Mouse (Mus musculus) limb, embryonic 10.5 days (tissue): ENCODE measurements around the gene BC029722. TPM values are rescaled to one million over a fixed set of nuclear protein-coding genes. Genes with fewer than 3 reads are reported as not detected.

Experiments used
- DNase-seq: peaks from one replicate; pipeline ENCODE4 v3.0.0-alpha.2; 2017; ENCODE audit warnings: low spot score
- H3K27ac ChIP-seq: fragments of 300-500 bp; sonication (generic); 2 replicates; pipeline ENCODE4 v1.5.1; 2016; ENCODE audit warnings: mild to moderate bottlenecking
- H3K27me3 ChIP-seq: fragments of 300-500 bp; sonication (generic); 2 replicates; pipeline ENCODE4 v1.6.1; 2016; ENCODE audit warnings: low read depth, mild to moderate bottlenecking; ENCODE audit not compliant: poor library complexity, severe bottlenecking
- H3K36me3 ChIP-seq: fragments of 300-500 bp; sonication (generic); 2 replicates; pipeline ENCODE4 v1.6.1; 2016; ENCODE audit warnings: mild to moderate bottlenecking, moderate library complexity
- H3K4me1 ChIP-seq: fragments of 300-500 bp; sonication (generic); 2 replicates; pipeline ENCODE4 v1.6.1; 2016
- H3K4me3 ChIP-seq: fragments of 300-500 bp; sonication (generic); 2 replicates; pipeline ENCODE4 v1.5.1; 2016; ENCODE audit warnings: mild to moderate bottlenecking, moderate library complexity
- H3K9me3 ChIP-seq: fragments of 300-500 bp; sonication (generic); replicated peaks from 2 replicates; pipeline ENCODE4 v1.6.1; 2016; ENCODE audit warnings: mild to moderate bottlenecking
- WGBS: fragments of 180-500 bp; shearing (Covaris S2); methylation state at CpG from one replicate; pipeline ENCODE4 v1.1.7; 2016; 5-methylcytosine and 5-hydroxymethylcytosine counted together
- polyA plus RNA-seq: library from polyadenylated mRNA; unstranded; fragments of >200 nt; fragmentation: Nextera tagmentation; extraction: Ambion mirVana; gene quantifications from 2 replicates; pipeline ENCODE4 v1.2.1, GENCODE M21; 2016

The BC029722 gene
- polyA plus RNA-seq, 1 experiment from 2014 or later, result 8.2 TPM

DNA sequence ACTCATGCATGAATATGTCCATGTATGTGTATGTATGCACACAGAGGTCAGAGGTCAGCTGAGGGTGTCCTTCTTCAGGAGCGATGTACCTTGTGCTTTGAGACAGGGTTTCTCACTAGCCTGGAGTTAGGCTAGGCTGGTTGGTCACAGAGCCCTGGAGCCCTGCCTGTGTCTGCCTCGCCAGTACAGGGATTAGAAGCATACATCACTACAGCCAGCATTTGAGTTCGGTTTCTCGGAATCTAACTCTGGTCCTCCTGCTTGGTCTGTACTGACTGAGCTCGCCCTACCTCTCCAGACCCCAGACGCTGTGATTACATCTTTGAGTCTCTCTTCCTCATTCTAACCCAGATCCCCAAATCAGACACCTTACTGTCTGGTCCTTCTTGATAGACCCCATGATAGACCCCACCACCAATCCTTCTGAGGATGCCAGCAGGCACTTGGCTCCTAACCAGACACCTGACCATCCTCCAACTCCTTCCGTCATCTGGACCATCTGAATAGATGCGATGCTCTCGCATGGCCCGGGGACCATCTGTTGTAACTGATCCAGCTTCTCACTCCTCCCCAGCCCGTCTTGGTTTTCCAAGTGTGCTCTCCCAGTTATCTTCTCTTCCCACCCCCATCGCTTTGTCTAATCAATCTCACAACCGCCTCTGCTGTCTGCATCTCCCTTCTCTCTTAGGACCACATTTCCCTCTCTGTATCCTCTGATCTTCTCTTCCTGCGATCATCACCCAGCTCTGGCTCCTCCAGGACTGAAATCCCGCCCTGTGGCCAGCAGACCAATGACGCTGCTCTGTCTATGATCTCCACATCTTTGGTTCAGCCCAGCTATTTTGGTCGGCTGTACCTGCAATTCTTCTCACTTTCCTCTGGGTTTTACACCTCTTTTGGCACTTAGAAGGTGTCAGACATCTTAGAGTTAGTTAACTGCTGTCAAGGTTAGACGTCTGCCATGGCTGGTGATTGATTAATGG lies 31.0 kb downstream of the BC029722 start:
- Histone ChIP-seq H3K4me1 (peaks cover 5% of the 10 kb centered on the region; the same call in 1 of the 2 replicates), H3K9me3 (no peaks in the 10 kb centered on the region), H3K27ac (no peak overlapping the region), H3K36me3 (no peaks in the 10 kb centered on the region), H3K4me3 (no peak overlapping the region), H3K27me3 (0 out of 2 replicates have a peak, but pooled peaks cover 3% of the 10 kb centered on the region)
- 61% methylated on average over 18 of the region's 18 CpGs for WGBS
- DNase-seq, result no peak

GRCm38 (mm10) chr2:155786905-155787304 lies 32.3 kb downstream of the BC029722 start:
- WGBS, result 69% methylated on average over 5 of the region's 5 CpGs
- Histone ChIP-seq H3K4me1 (no peaks in the 10 kb centered on the region), H3K36me3 (no peaks in the 10 kb centered on the region), H3K27ac (no peak overlapping the region), H3K4me3 (no peak overlapping the region), H3K27me3 (0 out of 2 replicates have a peak, but pooled peaks cover 3% of the 10 kb centered on the region), H3K9me3 (no peaks in the 10 kb centered on the region)
- DNase-seq, result no peak

DNA sequence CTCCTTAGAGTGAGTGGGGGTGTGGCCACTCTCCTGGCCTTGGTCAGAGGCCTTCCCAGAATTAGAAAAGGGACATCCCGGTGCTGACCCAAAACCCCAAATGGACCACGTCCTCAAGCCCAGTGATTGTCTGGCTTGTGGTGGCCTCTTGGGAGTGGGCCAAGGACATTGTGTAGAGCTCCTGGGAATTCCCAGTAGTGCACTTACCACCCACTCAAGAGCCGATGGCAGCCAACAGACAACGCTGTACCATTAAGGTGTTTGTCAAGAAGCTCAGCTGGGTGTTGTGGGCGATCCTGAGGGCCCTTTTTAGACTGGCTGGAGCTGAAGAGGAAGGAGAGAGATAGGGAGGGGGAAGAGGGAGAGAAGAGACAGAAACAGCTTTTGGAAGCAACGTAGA lies 34.7 kb downstream of the BC029722 start:
- Histone ChIP-seq H3K9me3 (no peaks in the 10 kb centered on the region), H3K4me3 (no peak overlapping the region), H3K4me1 (no peaks in the 10 kb centered on the region), H3K36me3 (no peaks in the 10 kb centered on the region), H3K27ac (no peak overlapping the region), H3K27me3 (0 out of 2 replicates have a peak, but pooled peaks cover under 1% of the 10 kb centered on the region)
- 83% methylated on average over 6 of the region's 6 CpGs for WGBS
- no peak for DNase-seq

DNA sequence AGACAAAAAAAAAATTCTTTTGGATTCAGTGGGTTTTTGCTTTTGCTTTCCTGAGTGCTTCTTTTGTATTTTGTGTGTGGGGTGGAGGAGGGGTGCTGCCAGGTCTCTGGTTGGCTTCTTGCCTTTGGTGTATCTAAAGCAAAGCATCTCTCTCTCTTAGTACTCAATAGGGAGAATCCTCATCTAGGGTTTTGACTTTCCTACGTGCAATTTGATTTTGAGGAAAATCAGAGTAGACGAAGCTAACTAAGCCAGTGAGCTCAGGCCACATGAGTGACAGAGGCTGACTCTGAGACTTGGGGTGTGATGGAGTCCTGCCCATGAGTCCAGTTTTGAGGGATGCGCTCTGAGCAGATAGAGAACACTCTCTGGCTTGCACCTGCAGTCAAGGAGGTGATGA lies 39.7 kb downstream of the BC029722 start:
- DNase-seq, result no peak
- H3K9me3 ChIP-seq, result no peaks in the 10 kb centered on the region
- no peak overlapping the region for H3K4me3 ChIP-seq
- no peak overlapping the region for H3K27ac ChIP-seq
- H3K36me3 ChIP-seq, result no peaks in the 10 kb centered on the region
- peaks cover 42% of the 10 kb centered on the region for H3K27me3 ChIP-seq
- 83% methylated on average over 3 of the region's 3 CpGs for WGBS
- H3K4me1 ChIP-seq, result peaks cover 10% of the 10 kb centered on the region

- Histone ChIP-seq H3K4me3 (no peak overlapping the region), H3K4me1 (peaks cover 10% of the 10 kb centered on the region), H3K36me3 (no peaks in the 10 kb centered on the region), H3K9me3 (no peaks in the 10 kb centered on the region), H3K27me3 (peaks cover 46% of the 10 kb centered on the region), H3K27ac (no peak overlapping the region)
- 49% methylated on average over 7 of the region's 7 CpGs for WGBS
- no peak for DNase-seq
These were observed 40.2 kb downstream of the BC029722 start for GRCm38 (mm10) chr2:155779066-155779465.

GRCm38 (mm10) chr2:155778004-155778403 lies 41.2 kb downstream of the BC029722 start:
- H3K9me3 ChIP-seq, result no peaks in the 10 kb centered on the region
- peaks cover 10% of the 10 kb centered on the region for H3K4me1 ChIP-seq
- H3K4me3 ChIP-seq, result no peak overlapping the region
- no peak overlapping the region for H3K27ac ChIP-seq
- H3K27me3 ChIP-seq, result peaks cover 57% of the 10 kb centered on the region
- no peaks in the 10 kb centered on the region for H3K36me3 ChIP-seq
- WGBS, result 74% methylated on average over 6 of the region's 6 CpGs
- no peak for DNase-seq

DNA sequence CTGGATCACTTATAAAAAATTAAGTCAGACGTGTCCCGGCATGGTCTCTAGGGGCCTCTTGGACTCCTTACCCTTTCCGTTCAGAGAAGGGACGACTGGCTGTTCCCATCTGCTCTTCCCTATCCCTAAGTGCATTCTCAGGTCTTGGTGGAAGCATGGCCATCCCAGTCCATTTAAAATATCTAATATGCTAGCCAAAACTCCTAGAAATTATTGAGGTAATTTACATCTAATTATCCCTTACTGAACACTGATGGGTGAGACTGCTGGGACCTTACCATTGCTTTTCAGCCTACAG lies 41.6 kb downstream of the BC029722 start:
- H3K9me3 ChIP-seq, result no peaks in the 10 kb centered on the region
- no peaks in the 10 kb centered on the region for H3K36me3 ChIP-seq
- H3K27me3 ChIP-seq, result peaks cover 61% of the 10 kb centered on the region
- WGBS, result 93% methylated on average over 4 of the region's 4 CpGs
- DNase-seq, result no peak
- H3K27ac ChIP-seq, result no peak overlapping the region
- H3K4me1 ChIP-seq, result peaks cover 10% of the 10 kb centered on the region
- H3K4me3 ChIP-seq, result no peak overlapping the region

- H3K27ac ChIP-seq, result no peak overlapping the region
- H3K4me1 ChIP-seq, result peaks cover 10% of the 10 kb centered on the region
- no peaks in the 10 kb centered on the region for H3K9me3 ChIP-seq
- 73% methylated on average over 10 of the region's 10 CpGs for WGBS
- DNase-seq, result no peak
- no peak overlapping the region for H3K4me3 ChIP-seq
- no peaks in the 10 kb centered on the region for H3K36me3 ChIP-seq
- peaks cover 67% of the 10 kb centered on the region for H3K27me3 ChIP-seq
These were observed 42.2 kb downstream of the BC029722 start for GRCm38 (mm10) chr2:155776824-155777687.

DNA sequence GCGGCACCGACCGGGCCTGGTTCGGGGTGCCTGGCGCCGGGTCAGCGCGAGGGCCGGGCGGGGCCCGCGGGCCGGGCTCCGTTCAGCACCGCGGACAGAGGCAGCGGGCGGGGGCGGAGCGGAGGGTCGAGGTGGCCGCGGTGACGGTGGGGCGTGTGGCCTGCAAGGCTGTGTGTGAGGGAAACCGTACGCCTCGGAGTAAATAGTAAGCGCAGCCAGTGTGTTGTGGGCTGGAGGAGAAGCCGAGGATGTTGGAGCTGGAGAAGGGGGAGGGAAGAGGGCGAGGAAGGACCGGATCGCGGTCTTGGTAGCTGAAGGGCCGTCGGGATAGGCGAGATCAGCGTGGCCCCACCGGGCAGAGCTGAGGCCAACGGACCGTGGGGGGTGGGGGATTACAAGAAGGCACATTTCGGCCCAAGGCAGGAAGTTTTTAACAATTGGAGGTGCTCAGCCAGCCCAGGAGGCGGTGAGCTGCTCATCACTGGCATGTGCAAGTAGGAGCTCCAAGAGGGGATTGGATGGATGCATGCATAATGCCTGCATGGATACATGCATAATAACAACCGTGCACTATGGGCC lies 43.5 kb downstream of the BC029722 start:
- no peaks in the 10 kb centered on the region for H3K9me3 ChIP-seq
- peak; percentile 89 for DNase-seq
- 4% methylated on average over 44 of the region's 44 CpGs for WGBS
- peaks cover 67% of the 10 kb centered on the region for H3K27me3 ChIP-seq
- H3K36me3 ChIP-seq, result no peaks in the 10 kb centered on the region
- no peak overlapping the region for H3K27ac ChIP-seq
- H3K4me1 ChIP-seq, result peaks cover 10% of the 10 kb centered on the region
- peak overlapping the region; percentile 63 for H3K4me3 ChIP-seq

DNA sequence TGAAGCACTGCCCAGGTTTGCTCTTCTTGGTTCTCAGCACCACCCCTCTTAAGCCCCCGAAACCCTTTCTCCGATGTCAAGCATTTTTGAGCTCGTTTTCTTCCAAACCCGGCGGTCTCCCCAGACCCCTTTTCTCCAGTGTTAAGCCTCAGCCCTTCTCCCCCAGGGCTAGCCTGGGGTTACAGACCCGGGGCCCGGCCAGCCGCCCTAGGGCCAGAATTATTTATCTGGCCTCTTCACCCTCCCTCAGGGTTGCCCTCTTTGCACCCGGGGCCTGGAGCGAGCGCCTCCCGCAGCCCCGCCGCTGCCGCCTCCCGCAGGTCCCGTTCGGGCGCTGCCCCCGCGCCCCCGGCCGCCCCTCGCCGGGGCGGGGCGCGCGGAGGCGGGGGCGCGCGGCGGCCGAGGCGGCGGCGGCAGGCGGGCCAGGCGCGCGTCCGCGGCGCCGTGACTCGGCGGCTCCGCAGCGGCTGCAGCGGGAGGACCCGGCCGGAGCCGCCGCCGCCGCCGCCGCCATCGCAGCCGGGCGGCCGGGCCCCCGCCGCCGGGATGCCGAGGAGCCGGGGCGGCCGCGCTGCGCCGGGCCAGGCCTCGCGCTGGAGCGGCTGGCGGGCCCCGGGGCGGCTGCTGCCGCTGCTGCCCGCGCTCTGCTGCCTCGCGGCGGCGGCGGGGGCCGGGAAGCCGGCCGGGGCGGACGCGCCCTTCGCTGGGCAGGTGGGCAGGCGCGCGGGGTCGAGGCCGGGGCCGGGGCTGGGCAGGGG lies 44.1 kb downstream of the BC029722 start, which contains the start of gene Mmp24:
Gene Mmp24, plus strand, starts transcription at position 416 of the 758 bp plus-strand sequence.
- Histone ChIP-seq H3K4me1 (peaks cover 10% of the 10 kb centered on the region), H3K9me3 (no peaks in the 10 kb centered on the region), H3K27me3 (peaks cover 67% of the 10 kb centered on the region), H3K36me3 (no peaks in the 10 kb centered on the region), H3K27ac (no peak within 1 kb of the TSS), H3K4me3 (peak within 1 kb of the TSS; percentile 63)
- 27% methylated on average over 100 of the region's 100 CpGs for WGBS
- peak; percentile 38 for DNase-seq

DNA sequence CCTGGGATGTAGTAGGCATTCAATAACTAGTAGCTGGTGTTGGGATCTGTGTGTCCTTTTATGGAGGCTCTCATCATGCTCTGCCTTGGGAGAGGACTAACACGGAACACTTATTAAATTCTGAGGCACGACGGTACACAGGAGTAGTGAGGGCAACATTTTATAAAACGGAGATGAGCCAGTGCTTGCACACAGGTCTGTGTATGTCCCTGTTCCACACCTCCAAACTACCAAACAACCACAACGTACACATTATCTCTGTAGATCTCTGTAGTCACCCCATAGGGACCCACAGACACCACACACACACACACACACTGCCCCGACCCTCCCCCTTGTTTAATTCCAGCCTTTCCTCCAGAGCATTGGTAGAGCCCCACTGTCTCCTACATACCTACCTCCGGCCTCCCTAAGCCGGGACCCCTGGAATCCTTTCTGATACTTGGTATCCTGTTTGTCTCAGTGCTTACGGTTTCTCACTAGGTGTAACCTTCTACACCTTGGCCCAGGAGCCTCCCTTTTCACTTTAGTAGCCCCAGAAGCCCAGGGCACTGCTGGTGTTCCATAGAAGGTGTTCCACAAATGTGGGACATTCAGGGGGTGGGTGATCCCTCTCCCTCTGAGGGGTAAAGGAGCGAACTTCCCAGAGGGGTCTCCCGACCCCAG lies 44.8 kb downstream of the BC029722 start:
- Histone ChIP-seq H3K27me3 (peaks cover 67% of the 10 kb centered on the region), H3K4me1 (peaks cover 10% of the 10 kb centered on the region), H3K9me3 (no peaks in the 10 kb centered on the region), H3K4me3 (peak overlapping the region; percentile 63), H3K27ac (no peak overlapping the region), H3K36me3 (no peaks in the 10 kb centered on the region)
- no peak for DNase-seq
- WGBS, result 63% methylated on average over 11 of the region's 11 CpGs

GRCm38 (mm10) chr2:155773664-155774063 lies 45.6 kb downstream of the BC029722 start:
- Histone ChIP-seq H3K9me3 (no peaks in the 10 kb centered on the region), H3K4me1 (peaks cover 10% of the 10 kb centered on the region), H3K4me3 (no peak overlapping the region), H3K36me3 (no peaks in the 10 kb centered on the region), H3K27me3 (peaks cover 64% of the 10 kb centered on the region), H3K27ac (no peak overlapping the region)
- DNase-seq, result no peak
- 71% methylated on average over 4 of the region's 4 CpGs for WGBS
